Comparison of ENCODE assay signal across 10 mouse cellular contexts in genomic region chr6:39018805-39019204, GRCm38 (mm10).
DNase-seq lines count a peak whose midpoint lies in the region; ATAC-seq and TF ChIP-seq lines count a peak whose summit lies in the region.
"Had no signal": no experiment of that assay in that cellular context is flagged by ENCODE, and none has a peak within 500 bp of the region (broad histone marks: within the 10 kb centered on the region; RNA-seq: fewer than 3 reads in every experiment).

No protein-coding gene starts in this region.

- DNase-seq in adrenal gland, postnatal 14 days = peak; percentile 48
- no peak for DNase-seq in adrenal gland, adult 2 months
- DNase-seq in layer of hippocampus, adult 2 months (ENCODE audit: low spot score in 2 of 2) = no peak
- no peak for DNase-seq in layer of hippocampus, adult 9-10 months (ENCODE audit: low spot score)
- peak; percentile 66 to 68 for DNase-seq in B cell, adult 2 months
- no peak for DNase-seq in thymus, postnatal 0 days (ENCODE audit: low spot score)

- peak; percentile 61; the same call in 1 of the 2 replicates for ATAC-seq in erythroblast, adult 5-6 weeks (replicated peaks; ENCODE audit: low FRiP score, poor library complexity, severe bottlenecking)
- ATAC-seq in activated CD4-positive, CD25-positive, alpha-beta regulatory T cell, adult 4 months = no peak

- no peak overlapping the region for H3K4me3 ChIP-seq in layer of hippocampus, adult 2 months
- H3K4me3 ChIP-seq: limb, embryonic 15.5 days; neural tube, embryonic 13.5 days had no signal

- H3K27ac ChIP-seq in layer of hippocampus, adult 2 months = no peak overlapping the region
- H3K27ac ChIP-seq: limb, embryonic 15.5 days; neural tube, embryonic 13.5 days had no signal

- peak; percentile 72 for TF ChIP-seq CTCF in layer of hippocampus, adult 2 months (conservative IDR thresholded peaks at IDR 0.05)

Comparison
In these comparisons a context has a peak if more than half of its experiments do, and no peak if none do; other contexts are left out.
1. DNase-seq: peak in adrenal gland, postnatal 14 days (single experiment) and B cell, adult 2 months (2 of 2); none in adrenal gland, adult 2 months (single experiment), layer of hippocampus, adult 2 months (0 of 2), layer of hippocampus, adult 9-10 months (single experiment) and thymus, postnatal 0 days (single experiment).